Mouse (Mus musculus): Measurements from ENCODE around the gene Hoxa9.

DNA sequence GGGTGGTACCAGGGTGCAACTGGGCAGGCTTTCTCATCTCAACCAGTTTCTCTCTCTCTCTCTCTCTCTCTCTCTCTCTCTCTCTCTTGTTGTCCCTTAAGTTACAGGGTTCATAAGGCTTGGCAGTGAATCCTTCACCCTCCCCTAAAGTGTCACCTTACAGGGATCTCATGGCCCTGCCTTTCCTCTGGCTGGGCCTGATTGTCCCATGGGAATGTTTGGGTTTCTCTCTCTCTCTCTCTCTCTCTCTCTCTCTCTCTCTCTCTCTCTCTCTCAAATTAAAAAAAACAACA is 23.3 kb downstream of the Hoxa9 start:
- TF ChIP-seq CTCF (conservative IDR thresholded peaks at IDR 0.05; ENCODE audit: low read length): no peak
- no peak for TF ChIP-seq POU5F1 (IDR thresholded peaks at IDR 0.05; ENCODE audit: borderline replicate concordance, low read length)
- TF ChIP-seq NANOG (IDR thresholded peaks at IDR 0.05; ENCODE audit: borderline replicate concordance, low read length): no peak
